Mouse (Mus musculus): ENCODE results near the gene Abhd6. TPM values are rescaled to one million over a fixed set of nuclear protein-coding genes. Genes with fewer than 3 reads are reported as not detected.

Abhd6 gene
- polyA plus RNA-seq, 1 experiment from 2014 or later: 34.7 TPM

DNA sequence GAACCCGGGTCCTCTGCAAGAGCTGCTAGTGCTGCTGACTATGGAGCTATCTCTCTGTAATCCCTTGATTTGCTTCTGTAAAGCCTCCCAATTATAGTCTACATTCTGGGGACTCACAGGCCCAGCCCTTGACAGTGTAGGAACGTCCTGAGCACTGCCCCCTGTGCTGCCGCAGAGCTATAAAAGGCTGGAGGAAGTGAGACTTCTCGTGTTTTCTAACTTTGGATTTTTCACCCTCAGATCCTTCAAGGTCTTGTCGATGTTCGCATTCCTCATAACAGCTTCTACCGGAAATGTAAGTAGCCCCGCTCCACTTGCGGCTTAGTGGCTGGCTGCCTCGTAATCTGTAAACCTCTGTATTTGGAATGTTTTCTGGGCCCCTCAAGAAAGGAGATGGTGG, 46.6 kb downstream of the Abhd6 start:
- peaks cover 22% of the 10 kb centered on the region; the same call in 1 of the 2 replicates for H3K36me3 ChIP-seq
- 73% methylated on average over 10 of the region's 10 CpGs for WGBS

DNA sequence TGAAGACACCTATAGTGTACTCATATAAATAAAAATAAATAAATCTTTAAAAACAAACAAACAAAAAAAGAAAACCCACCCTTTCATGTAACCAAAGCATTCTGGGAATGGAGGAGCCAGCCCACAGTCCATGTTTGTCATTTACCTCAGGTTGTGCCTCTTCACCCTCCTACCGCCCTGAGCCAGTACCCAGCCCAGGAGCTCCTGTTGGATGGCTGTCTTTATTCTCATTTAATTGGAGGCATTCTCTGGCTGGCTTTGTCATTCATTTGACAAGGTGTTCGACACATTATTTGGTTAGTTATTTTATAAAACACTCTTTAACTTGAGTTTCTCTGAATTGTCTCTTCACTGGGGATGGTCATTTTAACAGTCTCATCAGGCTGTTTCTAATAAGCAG, 49.2 kb downstream of the Abhd6 start:
- no peak overlapping the region for H3K27ac ChIP-seq
- H3K4me2 ChIP-seq: no peak overlapping the region
- ATAC-seq (ENCODE audit: insufficient number of reproducible peaks, low FRiP score, low TSS enrichment, low read depth): no peak
- no peaks in the 10 kb centered on the region for H3K27me3 ChIP-seq
- H3K9ac ChIP-seq: no peak overlapping the region
- no peaks in the 10 kb centered on the region for H3K9me3 ChIP-seq
- H3K4me1 ChIP-seq: no peaks in the 10 kb centered on the region
- H3K36me3 ChIP-seq: peaks cover 21% of the 10 kb centered on the region; the same call in 1 of the 2 replicates
- WGBS: 87% methylated on average over 2 of the region's 2 CpGs
- no peak overlapping the region for H3K4me3 ChIP-seq

More for the DNA sequence above, 46.6 kb downstream of the Abhd6 start:
- no peaks in the 10 kb centered on the region for H3K9me3 ChIP-seq
- ATAC-seq (ENCODE audit: insufficient number of reproducible peaks, low FRiP score, low TSS enrichment, low read depth): no peak
- no peak overlapping the region for H3K27ac ChIP-seq
- no peak overlapping the region for H3K4me2 ChIP-seq
- no peaks in the 10 kb centered on the region for H3K4me1 ChIP-seq
- no peak overlapping the region for H3K9ac ChIP-seq
- no peaks in the 10 kb centered on the region for H3K27me3 ChIP-seq
- H3K4me3 ChIP-seq: no peak overlapping the region

DNA sequence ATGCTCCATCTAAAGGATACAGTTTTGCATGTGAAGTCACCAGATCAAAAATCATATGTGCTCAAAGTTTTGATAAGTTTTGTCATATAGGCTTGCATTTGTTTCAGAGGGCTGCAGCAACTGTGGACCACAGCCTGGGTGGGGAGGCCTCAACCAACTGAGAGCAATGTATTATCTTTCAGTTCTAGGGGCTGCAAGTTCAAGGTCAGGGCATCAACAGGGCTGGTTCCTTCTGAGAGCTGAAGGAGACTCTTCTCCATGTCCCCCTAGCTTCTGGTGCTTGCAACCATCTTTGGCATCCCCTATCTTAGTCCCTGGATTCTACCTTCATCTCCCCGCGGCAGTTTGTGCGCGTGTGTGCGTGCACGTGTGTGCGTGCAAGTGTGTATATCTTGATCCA, 50.0 kb downstream of the Abhd6 start:
- H3K4me3 ChIP-seq: no peak overlapping the region
- ATAC-seq (ENCODE audit: insufficient number of reproducible peaks, low FRiP score, low TSS enrichment, low read depth): no peak
- H3K36me3 ChIP-seq: peaks cover 15% of the 10 kb centered on the region; the same call in 1 of the 2 replicates
- H3K27me3 ChIP-seq: no peaks in the 10 kb centered on the region
- no peak overlapping the region for H3K4me2 ChIP-seq
- 96% methylated on average over 7 of the region's 7 CpGs for WGBS
- H3K9me3 ChIP-seq: no peaks in the 10 kb centered on the region
- H3K4me1 ChIP-seq: no peaks in the 10 kb centered on the region
- no peak overlapping the region for H3K9ac ChIP-seq
- H3K27ac ChIP-seq: no peak overlapping the region

DNA sequence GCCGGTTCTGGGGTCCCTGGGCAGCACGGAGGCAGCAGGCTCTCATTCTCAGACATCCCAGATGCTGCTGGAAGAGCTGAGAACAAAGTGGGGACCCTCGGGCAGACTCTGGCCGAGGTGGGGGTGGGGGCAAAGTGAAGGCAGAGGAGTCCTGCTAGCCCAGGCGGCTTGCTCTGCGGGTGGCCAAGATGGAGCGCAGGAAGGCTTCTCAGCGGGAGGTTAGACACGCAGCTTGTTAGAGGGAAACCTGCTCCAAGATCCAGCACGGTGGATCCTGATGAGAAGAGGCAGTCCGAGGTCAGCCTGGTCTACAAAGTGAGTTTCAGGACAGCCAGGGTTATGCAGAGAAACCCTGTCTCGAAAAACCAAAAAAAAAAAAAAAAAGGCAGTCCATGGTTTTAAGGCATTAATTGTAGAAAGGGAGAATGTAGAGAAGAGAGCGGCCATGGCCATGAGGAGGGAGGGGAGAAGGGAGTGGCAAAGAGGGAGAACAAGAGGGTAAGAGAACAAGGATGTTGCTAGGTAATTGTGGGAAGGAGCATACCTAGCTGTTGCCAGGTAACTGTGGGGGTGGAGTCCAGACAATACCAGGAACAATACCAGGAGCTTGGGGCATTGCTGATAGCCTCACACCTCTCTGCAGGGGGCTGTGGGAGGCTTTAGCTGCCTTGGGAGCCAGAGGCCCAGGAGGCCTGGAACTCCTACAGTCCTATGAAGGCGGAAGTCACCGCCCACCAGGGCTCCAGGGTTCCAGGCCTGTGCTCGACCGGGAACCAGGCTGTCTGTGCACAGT, 51.8 kb downstream of the Abhd6 start:
- H3K9me3 ChIP-seq: no peaks in the 10 kb centered on the region
- H3K36me3 ChIP-seq: peaks cover 11% of the 10 kb centered on the region; the same call in 1 of the 2 replicates
- H3K4me1 ChIP-seq: no peaks in the 10 kb centered on the region
- H3K4me3 ChIP-seq: no peak overlapping the region
- H3K27me3 ChIP-seq: no peaks in the 10 kb centered on the region
- no peak overlapping the region for H3K9ac ChIP-seq
- no peak overlapping the region for H3K27ac ChIP-seq
- 38% methylated on average over 17 of the region's 17 CpGs for WGBS
- no peak overlapping the region for H3K4me2 ChIP-seq
- no peak for ATAC-seq (ENCODE audit: insufficient number of reproducible peaks, low FRiP score, low TSS enrichment, low read depth)

DNA sequence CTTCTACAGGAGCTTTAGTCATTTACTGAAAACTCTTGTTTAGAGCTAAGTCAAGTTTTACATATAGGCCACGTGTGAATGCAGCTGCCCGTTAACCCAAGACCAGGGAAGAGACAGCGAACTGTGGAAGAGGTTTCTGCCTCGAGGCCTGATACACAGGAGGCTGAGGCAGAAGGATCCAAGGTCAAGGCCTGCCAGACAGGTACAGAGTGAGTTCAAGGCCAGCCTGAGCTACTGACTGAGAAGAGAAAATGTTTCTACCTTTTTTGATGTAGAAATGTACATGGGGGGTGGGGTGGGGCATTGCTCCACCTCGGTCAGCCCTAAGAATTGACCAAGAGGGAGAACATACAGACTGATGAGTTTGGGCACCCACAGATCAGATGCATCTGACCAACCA, 53.4 kb downstream of the Abhd6 start:
- Histone ChIP-seq H3K9me3 (no peaks in the 10 kb centered on the region), H3K9ac (no peak overlapping the region), H3K27ac (no peak overlapping the region), H3K36me3 (0 out of 2 replicates have a peak, but pooled peaks cover 8% of the 10 kb centered on the region), H3K4me1 (no peaks in the 10 kb centered on the region), H3K4me2 (no peak overlapping the region), H3K27me3 (no peaks in the 10 kb centered on the region), H3K4me3 (no peak overlapping the region)
- ATAC-seq (ENCODE audit: insufficient number of reproducible peaks, low FRiP score, low TSS enrichment, low read depth): no peak
- WGBS: 85% methylated on average over 5 of the region's 5 CpGs

DNA sequence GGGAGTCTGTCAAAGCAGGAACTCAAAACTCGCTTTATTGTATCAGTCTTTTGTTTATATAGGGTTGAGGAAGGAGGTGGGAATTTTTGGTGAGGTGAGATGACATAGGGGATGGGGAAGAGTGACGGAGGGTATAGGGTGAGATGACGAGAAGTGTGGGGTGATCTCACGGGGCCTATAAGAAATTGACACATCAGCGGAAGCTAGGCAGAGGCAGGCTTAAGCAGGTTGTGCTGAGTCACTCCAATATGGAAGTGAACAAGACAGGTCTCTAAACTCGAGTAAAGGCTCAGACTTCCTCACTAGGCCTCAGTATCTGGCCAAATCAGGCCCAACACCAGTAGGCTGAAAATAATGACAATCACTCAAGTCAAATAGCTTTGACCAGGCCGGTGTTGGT, 57.2 kb downstream of the Abhd6 start:
- WGBS: 93% methylated on average over 7 of the region's 7 CpGs
- peaks cover 14% of the 10 kb centered on the region for H3K4me1 ChIP-seq
- H3K36me3 ChIP-seq: no peaks in the 10 kb centered on the region
- H3K4me2 ChIP-seq: no peak overlapping the region
- no peak for ATAC-seq (ENCODE audit: insufficient number of reproducible peaks, low FRiP score, low TSS enrichment, low read depth)
- H3K27me3 ChIP-seq: no peaks in the 10 kb centered on the region
- H3K27ac ChIP-seq: no peak overlapping the region
- H3K9ac ChIP-seq: no peak overlapping the region
- no peak overlapping the region for H3K4me3 ChIP-seq
- no peaks in the 10 kb centered on the region for H3K9me3 ChIP-seq

DNA sequence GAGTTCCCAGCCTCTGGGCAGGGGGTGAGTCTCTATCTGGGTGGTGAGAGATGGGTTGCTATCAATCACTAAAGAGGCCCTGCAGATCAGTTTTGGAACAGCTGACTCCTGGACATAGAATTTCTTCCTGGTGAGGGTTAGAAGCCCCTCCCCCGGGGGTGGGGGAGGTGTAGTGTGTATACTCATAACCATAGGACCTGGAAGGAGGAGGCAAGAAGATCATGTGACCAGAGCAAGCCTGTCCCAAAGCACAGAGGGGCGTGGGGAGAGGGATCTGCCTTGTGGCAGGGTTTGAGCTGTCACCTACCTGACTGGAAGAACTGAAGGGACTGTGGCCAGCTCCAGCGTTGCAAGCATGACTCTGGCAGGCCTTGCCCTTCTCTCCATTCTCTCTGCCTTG, 59.4 kb downstream of the Abhd6 start:
- Histone ChIP-seq H3K27me3 (no peaks in the 10 kb centered on the region), H3K4me2 (no peak overlapping the region), H3K4me1 (peaks cover 14% of the 10 kb centered on the region), H3K4me3 (no peak overlapping the region), H3K27ac (peak overlapping the region; percentile 68), H3K36me3 (no peaks in the 10 kb centered on the region), H3K9me3 (no peaks in the 10 kb centered on the region), H3K9ac (no peak overlapping the region)
- ATAC-seq (ENCODE audit: insufficient number of reproducible peaks, low FRiP score, low TSS enrichment, low read depth): no peak
- 38% methylated on average over 3 of the region's 3 CpGs for WGBS

DNA sequence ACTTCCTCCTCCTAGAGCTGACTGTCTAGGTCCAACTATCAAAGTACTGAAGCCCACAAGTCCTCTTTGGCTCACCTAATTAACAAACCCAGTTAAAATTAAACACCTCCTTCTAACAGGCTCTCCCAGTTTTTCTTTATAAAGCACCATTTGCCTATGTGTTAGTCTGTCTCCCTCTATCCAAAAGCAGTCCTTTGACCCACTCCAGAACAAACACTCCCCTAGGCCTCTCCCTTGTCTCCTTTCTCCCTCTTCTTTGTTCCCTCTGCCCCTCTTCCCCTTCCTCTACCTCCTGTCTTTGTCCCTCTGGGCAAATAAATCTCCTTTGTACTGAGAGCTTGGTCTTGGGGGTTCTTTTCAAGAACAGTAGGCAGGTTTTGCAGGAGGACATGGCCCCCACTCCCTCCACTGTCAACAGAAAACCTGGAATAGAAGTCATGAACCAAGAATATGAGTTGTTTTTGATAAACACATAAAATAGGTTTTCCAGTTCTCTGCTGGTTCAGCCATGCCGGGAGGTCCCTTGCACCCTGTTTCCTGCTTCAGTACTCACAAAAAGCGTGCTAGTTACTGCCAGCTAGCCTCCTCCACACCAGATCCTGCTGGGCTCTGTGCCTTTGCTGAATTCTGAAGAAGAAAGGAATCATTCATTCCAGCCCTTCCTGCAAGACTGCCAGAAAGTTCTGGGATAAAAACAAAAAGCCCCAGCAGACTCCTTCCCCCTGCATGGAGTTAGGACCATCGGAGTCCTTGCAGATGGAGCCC, 60.0 kb downstream of the Abhd6 start:
- H3K9me3 ChIP-seq: no peaks in the 10 kb centered on the region
- H3K36me3 ChIP-seq: no peaks in the 10 kb centered on the region
- H3K27ac ChIP-seq: peak overlapping the region; percentile 68
- no peak overlapping the region for H3K4me3 ChIP-seq
- ATAC-seq (ENCODE audit: insufficient number of reproducible peaks, low FRiP score, low TSS enrichment, low read depth): peak; percentile 55; the same call in 1 of the 2 replicates
- 46% methylated on average over 3 of the region's 3 CpGs for WGBS
- peaks cover 14% of the 10 kb centered on the region for H3K4me1 ChIP-seq
- H3K9ac ChIP-seq: 0 out of 2 replicates have a peak overlapping the region, but pooled peaks have one; percentile 26
- no peak overlapping the region for H3K4me2 ChIP-seq
- no peaks in the 10 kb centered on the region for H3K27me3 ChIP-seq

DNA sequence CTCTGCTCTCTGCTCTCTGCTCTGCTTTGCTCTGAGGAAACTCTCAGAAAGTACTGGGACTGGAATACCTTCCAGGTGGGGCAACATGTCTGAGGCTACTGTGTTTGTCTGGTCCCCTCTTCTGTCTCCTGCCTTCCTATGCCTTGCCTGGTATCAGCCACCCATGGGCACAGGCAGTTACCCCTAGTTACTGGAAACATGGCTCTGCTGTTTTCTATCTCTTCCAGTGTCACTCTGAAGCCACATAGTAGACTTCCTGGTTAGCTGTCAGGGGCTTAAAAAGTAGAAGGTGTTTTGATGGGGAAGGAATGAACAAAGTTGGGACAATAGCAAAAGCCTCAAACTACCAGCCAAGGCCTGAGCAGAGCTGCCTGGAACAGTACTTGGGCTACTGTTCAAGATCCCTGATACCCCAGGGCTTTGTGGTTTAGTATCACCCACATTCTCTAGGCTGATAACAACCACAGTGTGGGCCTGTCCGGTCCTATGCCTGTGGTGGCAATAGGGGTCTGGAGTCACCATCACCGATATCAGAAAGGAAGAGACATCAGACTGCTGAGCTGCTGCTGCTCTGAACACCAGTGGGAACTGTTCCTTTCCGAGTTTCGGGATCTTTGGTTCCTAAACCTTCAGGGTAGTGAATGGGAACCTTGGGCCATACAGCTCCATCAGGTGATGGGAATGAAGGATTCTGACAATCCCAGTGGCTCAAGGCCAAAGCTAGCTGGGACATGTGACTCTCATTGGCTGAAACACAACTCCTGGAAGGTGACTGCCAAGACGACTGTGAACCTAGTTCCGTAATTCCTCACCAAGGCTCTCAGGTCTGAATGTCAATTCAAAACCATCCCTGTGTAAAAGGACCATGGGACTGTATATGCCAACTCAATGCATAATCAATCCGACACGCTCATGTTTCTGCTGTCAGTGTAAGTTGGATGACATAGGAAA, 61.4 kb downstream of the Abhd6 start:
- Histone ChIP-seq H3K36me3 (no peaks in the 10 kb centered on the region), H3K27me3 (no peaks in the 10 kb centered on the region), H3K4me3 (no peak overlapping the region), H3K4me2 (no peak overlapping the region), H3K9ac (no peak overlapping the region), H3K4me1 (peaks cover 14% of the 10 kb centered on the region), H3K9me3 (no peaks in the 10 kb centered on the region), H3K27ac (peak overlapping the region; percentile 68; the same call in 1 of the 2 replicates)
- WGBS: 78% methylated on average over 8 of the region's 8 CpGs
- no peak for ATAC-seq (ENCODE audit: insufficient number of reproducible peaks, low FRiP score, low TSS enrichment, low read depth)

DNA sequence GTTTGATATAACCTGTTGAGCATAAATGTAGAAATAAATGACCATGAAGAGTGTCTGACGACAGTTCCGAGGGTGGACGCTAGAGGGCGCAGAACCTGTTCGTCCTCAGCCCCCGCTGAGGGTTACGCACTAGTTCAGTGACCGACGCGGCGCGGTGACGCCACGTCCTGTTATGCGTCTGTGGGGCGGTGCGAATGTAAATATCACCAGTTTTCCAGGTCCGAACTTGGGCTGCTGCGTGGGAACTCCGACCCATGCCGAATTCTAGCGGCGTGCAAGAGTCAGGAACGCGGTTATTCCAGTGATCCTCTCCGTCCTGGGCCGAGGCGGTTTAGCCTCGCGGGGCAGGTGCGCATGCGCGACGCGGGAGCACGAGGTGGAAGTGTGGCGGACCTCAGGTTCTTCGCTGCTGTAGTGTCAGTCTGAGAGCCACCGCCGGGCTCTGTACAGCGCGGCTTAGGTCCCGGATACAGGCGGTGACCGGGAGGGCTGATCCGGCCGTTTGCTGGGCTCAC, 77.5 kb downstream of the Abhd6 start, which contains the start of gene Rpp14:
TSS of gene Rpp14 (plus strand) at position 203 of the 515 bp plus-strand sequence.
- H3K4me1 ChIP-seq: peaks cover 12% of the 10 kb centered on the region
- under 1% methylated on average over 47 of the region's 47 CpGs for WGBS
- H3K4me2 ChIP-seq: peak within 1 kb of the TSS; percentile 84
- peak within 1 kb of the TSS; percentile 65 for H3K9ac ChIP-seq
- H3K27me3 ChIP-seq: no peaks in the 10 kb centered on the region
- H3K27ac ChIP-seq: peak within 1 kb of the TSS; percentile 98
- peak within 1 kb of the TSS; percentile 73 for H3K4me3 ChIP-seq
- H3K36me3 ChIP-seq: peaks cover 16% of the 10 kb centered on the region
- no peaks in the 10 kb centered on the region for H3K9me3 ChIP-seq
- peak; percentile 91 for ATAC-seq (ENCODE audit: insufficient number of reproducible peaks, low FRiP score, low TSS enrichment, low read depth)

DNA sequence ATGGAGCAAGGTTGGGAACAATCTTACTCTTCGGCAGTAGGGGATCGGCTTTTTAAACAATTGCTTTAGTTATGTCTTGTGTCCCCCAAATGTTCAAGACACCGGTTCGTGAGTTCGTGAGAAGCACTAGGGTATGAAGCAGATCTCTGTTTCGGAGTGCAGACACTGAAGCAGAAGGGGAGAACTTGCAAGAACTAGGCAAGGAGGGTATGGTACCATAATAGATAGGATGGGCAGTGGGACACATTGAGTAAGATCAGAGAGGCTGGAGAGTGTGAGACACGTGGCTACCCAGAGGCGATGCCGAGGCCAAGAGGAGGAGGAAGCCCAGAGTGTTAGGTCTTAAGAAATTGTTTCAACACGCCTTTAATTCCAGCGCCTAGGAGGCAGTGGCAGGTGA, 78.0 kb downstream of the Abhd6 start:
- no peak for ATAC-seq (ENCODE audit: insufficient number of reproducible peaks, low FRiP score, low TSS enrichment, low read depth)
- Histone ChIP-seq H3K27ac (peak overlapping the region; percentile 98), H3K9ac (peak overlapping the region; percentile 65), H3K9me3 (no peaks in the 10 kb centered on the region), H3K36me3 (peaks cover 21% of the 10 kb centered on the region), H3K4me3 (peak overlapping the region; percentile 73), H3K4me1 (peaks cover 12% of the 10 kb centered on the region), H3K4me2 (peak overlapping the region; percentile 84), H3K27me3 (no peaks in the 10 kb centered on the region)
- 2% methylated on average over 11 of the region's 11 CpGs for WGBS
